Mouse (Mus musculus): ENCODE measurements around the gene Dyrk3. TPM values are rescaled to one million over a fixed set of nuclear protein-coding genes. Genes with fewer than 3 reads are reported as not detected.

Gene Dyrk3
- polyA plus RNA-seq, 1 experiment from 2014 or later, result 3.1 TPM

DNA sequence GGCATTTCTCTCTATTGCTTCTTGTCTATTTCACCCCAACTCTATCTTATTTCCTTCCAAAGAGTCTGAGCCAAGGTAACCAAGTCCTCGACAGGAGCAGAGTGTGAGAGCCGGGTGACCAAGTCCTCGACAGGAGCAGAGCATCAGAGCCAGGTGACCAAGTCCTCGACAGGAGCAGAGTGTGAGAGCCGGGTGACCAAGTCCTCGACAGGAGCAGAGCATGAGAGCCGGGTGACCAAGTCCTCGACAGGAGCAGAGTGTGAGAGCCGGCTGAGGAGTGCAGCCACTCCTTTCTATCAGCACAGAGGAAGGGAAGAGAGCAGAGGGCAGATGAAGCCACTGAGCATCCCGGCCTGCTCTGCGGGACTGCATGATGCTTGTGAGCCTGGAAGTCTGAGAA is 49.6 kb downstream of the Dyrk3 start:
- Histone ChIP-seq H3K36me3 (no peaks in the 10 kb centered on the region), H3K9ac (no peak overlapping the region), H3K4me2 (no peak overlapping the region), H3K27ac (no peak overlapping the region), H3K27me3 (no peaks in the 10 kb centered on the region), H3K9me3 (no peaks in the 10 kb centered on the region), H3K4me1 (peaks cover 77% of the 10 kb centered on the region), H3K4me3 (no peak overlapping the region)
- 57% methylated on average over 11 of the region's 11 CpGs for WGBS
- no peak for ATAC-seq (ENCODE audit: insufficient number of reproducible peaks, low FRiP score, low TSS enrichment, low read depth)

DNA sequence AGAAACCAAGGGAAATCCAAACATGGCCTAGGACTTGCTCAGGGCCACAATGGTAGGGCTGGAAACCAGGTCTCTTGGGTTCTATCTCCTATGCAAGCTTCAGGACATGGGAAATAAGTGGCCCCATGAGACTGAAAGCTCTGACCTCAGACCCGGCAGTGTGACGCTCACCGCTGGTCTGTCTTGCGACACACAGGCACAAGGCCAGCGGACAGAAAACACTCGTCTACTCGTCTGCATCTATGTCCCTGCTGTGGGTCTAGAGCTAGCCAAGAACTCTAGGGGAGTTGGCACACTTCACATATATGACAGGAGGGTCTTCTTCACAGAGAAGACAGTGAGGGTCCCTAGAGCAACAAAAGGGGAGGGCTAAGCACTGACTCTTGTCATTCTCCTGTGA is 51.2 kb downstream of the Dyrk3 start:
- no peak for ATAC-seq (ENCODE audit: insufficient number of reproducible peaks, low FRiP score, low TSS enrichment, low read depth)
- H3K4me3 ChIP-seq, result no peak overlapping the region
- 54% methylated on average over 7 of the region's 7 CpGs for whole genome bisulfite sequencing
- H3K9ac ChIP-seq, result no peak overlapping the region
- no peaks in the 10 kb centered on the region for H3K27me3 ChIP-seq
- no peaks in the 10 kb centered on the region for H3K36me3 ChIP-seq
- no peak overlapping the region for H3K4me2 ChIP-seq
- H3K27ac ChIP-seq, result no peak overlapping the region
- H3K4me1 ChIP-seq, result peaks cover 72% of the 10 kb centered on the region
- H3K9me3 ChIP-seq, result no peaks in the 10 kb centered on the region

DNA sequence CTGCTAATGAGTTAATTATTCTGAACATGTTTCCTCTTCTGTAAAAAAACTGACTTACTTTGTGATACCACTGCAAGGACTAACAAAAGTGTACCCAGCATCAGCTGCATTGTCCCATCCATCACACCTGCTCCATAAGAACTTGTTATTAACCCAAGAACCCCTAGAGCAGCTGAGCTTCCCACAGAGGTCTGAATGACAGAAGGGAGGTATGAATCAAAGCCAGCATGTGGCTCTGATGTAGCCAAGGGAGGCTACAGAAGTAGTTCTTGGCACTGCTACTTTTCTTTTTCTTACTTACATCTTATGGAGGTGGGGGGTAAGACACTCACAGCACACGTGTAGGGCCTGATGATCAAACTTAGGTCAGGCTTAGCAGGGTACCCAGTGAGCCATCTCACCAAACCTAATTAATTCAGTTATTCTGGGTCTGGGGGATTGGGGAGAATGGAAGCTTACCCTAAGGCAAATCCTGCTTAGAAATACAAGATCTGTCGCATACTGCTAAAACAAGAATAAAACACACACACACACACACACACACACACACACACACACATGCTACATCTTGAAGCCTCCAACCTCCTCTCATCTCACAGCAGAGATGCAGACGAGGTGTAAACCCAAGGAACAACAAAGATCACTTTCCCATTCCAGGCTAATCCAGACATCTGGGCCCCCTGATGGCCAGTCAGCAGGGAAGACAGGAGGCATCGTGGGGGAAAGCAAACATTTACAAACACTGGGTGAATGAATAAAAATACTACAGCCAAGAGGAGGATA is 52.0 kb downstream of the Dyrk3 start:
- no peak overlapping the region for H3K4me3 ChIP-seq
- no peak for ATAC-seq (ENCODE audit: insufficient number of reproducible peaks, low FRiP score, low TSS enrichment, low read depth)
- 34% methylated on average over 4 of the region's 4 CpGs for WGBS
- H3K9ac ChIP-seq, result no peak overlapping the region
- no peak overlapping the region for H3K27ac ChIP-seq
- H3K9me3 ChIP-seq, result no peaks in the 10 kb centered on the region
- H3K36me3 ChIP-seq, result no peaks in the 10 kb centered on the region
- no peaks in the 10 kb centered on the region for H3K27me3 ChIP-seq
- H3K4me1 ChIP-seq, result peaks cover 72% of the 10 kb centered on the region
- H3K4me2 ChIP-seq, result no peak overlapping the region

DNA sequence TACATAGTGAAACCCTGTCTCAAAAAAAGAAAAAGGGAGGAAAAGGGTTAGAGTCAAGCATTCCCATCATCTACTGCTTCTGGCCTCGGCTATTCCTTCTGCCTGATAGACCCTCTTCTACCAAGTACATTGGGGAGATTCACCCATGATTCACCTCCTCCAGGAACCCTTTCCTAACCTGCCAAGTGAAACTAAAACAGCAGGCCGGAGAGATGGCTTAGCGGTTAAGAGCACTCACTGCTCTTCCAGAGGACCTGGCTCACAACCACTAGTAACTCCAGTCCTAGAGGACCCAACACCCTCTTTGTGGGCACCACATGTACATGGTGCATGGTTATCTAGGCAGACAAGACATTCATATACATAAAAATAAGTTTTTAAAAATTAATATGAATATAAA is 52.9 kb downstream of the Dyrk3 start:
- no peak overlapping the region for H3K27ac ChIP-seq
- 79% methylated on average over 3 of the region's 3 CpGs for WGBS
- H3K4me1 ChIP-seq, result peaks cover 71% of the 10 kb centered on the region
- H3K36me3 ChIP-seq, result no peaks in the 10 kb centered on the region
- no peak overlapping the region for H3K4me2 ChIP-seq
- H3K9me3 ChIP-seq, result no peaks in the 10 kb centered on the region
- H3K27me3 ChIP-seq, result no peaks in the 10 kb centered on the region
- no peak for ATAC-seq (ENCODE audit: insufficient number of reproducible peaks, low FRiP score, low TSS enrichment, low read depth)
- H3K9ac ChIP-seq, result no peak overlapping the region
- no peak overlapping the region for H3K4me3 ChIP-seq

DNA sequence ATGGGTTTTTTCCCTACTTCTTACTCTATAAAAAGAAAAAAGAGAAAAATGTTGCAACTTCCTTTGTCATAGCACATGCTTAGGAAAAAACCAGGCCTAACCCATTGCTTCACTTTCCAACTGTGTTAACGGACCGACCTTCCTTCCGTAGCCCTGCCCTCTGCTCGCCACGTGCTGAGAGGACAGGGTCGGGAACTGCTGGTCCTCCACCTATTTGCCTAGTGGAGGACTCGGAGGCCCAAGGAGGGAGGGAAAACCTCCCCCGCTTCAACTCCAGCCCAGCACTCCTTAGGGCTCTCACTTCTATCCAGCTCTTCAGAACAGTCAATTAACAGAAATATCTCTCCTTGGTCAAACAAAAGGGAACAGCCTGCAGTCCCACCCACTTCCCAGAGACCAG is 53.9 kb downstream of the Dyrk3 start:
- Histone ChIP-seq H3K27me3 (no peaks in the 10 kb centered on the region), H3K36me3 (no peaks in the 10 kb centered on the region), H3K4me2 (no peak overlapping the region), H3K27ac (0 out of 2 replicates have a peak overlapping the region, but pooled peaks have one; percentile 27), H3K4me1 (peaks cover 70% of the 10 kb centered on the region), H3K9me3 (no peaks in the 10 kb centered on the region), H3K4me3 (no peak overlapping the region), H3K9ac (no peak overlapping the region)
- ATAC-seq (ENCODE audit: insufficient number of reproducible peaks, low FRiP score, low TSS enrichment, low read depth), result no peak
- WGBS, result 50% methylated on average over 8 of the region's 8 CpGs

DNA sequence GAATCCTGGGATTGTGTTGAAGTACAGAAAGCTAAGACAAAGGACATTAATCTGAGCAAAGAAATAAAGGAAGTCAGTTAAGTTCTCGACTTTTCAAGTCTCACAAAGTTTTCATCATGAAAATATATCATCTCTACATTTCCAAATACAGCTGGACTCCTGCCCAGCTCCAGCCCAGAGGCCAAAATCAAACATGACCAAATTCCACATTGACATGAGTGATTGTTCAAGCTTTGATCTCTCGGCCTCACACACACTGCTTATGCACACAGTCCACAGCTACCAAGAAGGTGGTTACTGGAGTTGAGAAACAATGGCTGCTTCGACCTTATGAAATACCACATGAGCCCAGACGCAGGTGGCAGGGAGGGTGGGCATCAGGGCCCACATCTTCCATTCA is 54.5 kb downstream of the Dyrk3 start:
- Histone ChIP-seq H3K4me1 (peaks cover 70% of the 10 kb centered on the region), H3K9me3 (no peaks in the 10 kb centered on the region), H3K27me3 (no peaks in the 10 kb centered on the region), H3K4me3 (no peak overlapping the region), H3K4me2 (no peak overlapping the region), H3K9ac (no peak overlapping the region), H3K27ac (no peak overlapping the region; the same call in 1 of the 2 replicates), H3K36me3 (no peaks in the 10 kb centered on the region)
- 55% methylated on average over 4 of the region's 4 CpGs for WGBS
- ATAC-seq (ENCODE audit: insufficient number of reproducible peaks, low FRiP score, low TSS enrichment, low read depth), result no peak

DNA sequence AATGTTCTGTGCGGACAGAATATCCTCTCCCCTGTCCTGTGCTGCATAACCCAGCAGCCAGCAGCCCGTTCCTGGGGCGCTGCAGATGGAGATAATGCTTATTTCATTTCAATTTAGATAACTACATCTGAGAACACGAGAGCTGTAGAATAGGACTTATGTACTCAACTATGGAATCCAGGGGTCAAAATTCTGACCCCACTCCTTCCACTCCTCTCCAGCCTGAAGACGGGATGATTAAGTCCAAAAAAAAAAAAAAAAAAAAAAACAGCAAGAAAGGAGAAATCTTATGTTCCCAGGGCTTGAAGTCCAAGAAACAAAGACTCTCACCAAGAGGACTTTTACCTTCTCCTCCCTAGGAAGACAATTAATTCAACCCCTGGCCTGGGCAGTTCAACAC is 55.0 kb downstream of the Dyrk3 start:
- H3K4me1 ChIP-seq, result peaks cover 69% of the 10 kb centered on the region
- H3K9ac ChIP-seq, result no peak overlapping the region
- no peaks in the 10 kb centered on the region for H3K36me3 ChIP-seq
- H3K9me3 ChIP-seq, result no peaks in the 10 kb centered on the region
- H3K4me3 ChIP-seq, result no peak overlapping the region
- no peak overlapping the region for H3K4me2 ChIP-seq
- ATAC-seq (ENCODE audit: insufficient number of reproducible peaks, low FRiP score, low TSS enrichment, low read depth), result no peak
- WGBS, result 80% methylated on average over 5 of the region's 5 CpGs
- H3K27me3 ChIP-seq, result no peaks in the 10 kb centered on the region
- H3K27ac ChIP-seq, result no peak overlapping the region

DNA sequence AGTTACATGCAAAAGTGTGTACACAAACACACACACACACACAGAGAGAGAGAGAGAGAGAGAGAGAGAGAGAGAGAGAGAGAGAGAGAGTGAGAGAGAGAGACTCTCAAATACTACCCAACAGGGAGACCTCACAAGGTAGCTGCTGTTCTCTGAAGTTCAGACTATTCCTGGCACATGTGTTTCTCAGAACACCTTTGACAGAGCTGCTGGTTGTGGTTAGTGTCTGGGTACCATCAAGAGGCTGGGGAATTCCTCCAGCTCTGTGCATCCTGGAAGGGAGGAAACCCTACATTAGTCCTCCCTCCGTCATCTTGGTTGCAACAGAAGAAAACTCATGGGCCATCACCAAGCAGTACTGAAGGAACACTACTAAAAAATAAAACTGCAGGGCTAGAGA is 57.5 kb downstream of the Dyrk3 start:
- H3K9me3 ChIP-seq, result no peaks in the 10 kb centered on the region

DNA sequence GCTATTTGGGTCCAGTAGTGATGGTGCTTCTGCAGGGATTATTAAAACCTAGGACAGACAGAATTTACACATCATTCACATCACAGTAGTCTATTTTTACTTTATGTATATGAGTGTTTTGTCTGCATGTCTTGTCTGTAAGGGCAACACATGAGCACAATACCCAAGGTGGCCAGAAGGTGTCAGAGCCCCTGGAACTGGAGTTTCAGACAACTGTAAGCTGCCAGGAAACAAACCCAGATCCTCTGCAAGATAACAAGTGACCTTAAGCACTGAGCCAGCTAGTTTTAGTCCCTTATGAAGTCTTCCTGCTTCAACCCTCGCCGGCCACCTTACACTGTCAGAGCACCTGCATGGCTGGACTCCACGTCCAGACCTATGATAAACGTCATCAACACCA is 58.4 kb downstream of the Dyrk3 start:
- H3K4me2 ChIP-seq, result no peak overlapping the region
- H3K4me1 ChIP-seq, result peaks cover 63% of the 10 kb centered on the region
- whole genome bisulfite sequencing, result 66% methylated on average over 4 of the region's 4 CpGs
- H3K4me3 ChIP-seq, result no peak overlapping the region
- no peak overlapping the region for H3K9ac ChIP-seq
- no peak for ATAC-seq (ENCODE audit: insufficient number of reproducible peaks, low FRiP score, low TSS enrichment, low read depth)
- no peaks in the 10 kb centered on the region for H3K9me3 ChIP-seq
- H3K27ac ChIP-seq, result no peak overlapping the region
- H3K27me3 ChIP-seq, result no peaks in the 10 kb centered on the region
- no peaks in the 10 kb centered on the region for H3K36me3 ChIP-seq

More for the DNA sequence above, 57.5 kb downstream of the Dyrk3 start:
- H3K9ac ChIP-seq, result no peak overlapping the region
- H3K4me1 ChIP-seq, result peaks cover 60% of the 10 kb centered on the region
- ATAC-seq (ENCODE audit: insufficient number of reproducible peaks, low FRiP score, low TSS enrichment, low read depth), result no peak
- 68% methylated on average over 1 of the region's 1 CpGs for WGBS
- H3K4me3 ChIP-seq, result no peak overlapping the region
- H3K4me2 ChIP-seq, result no peak overlapping the region
- H3K36me3 ChIP-seq, result no peaks in the 10 kb centered on the region
- H3K27me3 ChIP-seq, result no peaks in the 10 kb centered on the region
- no peak overlapping the region for H3K27ac ChIP-seq

DNA sequence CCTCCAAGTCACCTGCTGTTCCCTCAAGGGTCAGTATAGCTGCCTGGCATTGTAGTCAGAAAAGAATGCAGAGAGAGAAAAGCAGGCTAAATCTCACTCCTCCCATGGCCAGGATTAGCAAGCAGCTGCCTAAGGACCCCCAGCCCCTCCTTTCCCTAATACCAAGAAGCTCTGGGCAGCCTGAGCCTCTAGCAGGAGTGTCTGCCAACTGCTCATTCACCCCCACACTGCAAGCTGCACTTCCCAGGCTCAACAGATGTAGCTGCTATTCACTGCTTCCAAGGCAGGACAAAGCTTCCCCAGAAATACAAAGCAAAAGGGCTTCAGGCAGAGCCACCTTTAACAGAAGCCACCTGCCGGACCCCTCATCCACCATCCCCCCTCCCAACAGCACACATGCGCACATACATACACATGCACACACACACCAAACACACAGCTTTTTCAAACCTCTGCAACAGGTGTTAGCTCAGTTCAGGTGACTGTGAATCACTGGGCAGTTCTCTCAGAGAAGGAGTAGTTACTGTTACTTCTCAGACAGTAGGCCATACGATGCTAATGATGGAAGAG is 59.3 kb downstream of the Dyrk3 start:
- Histone ChIP-seq H3K9ac (no peak overlapping the region), H3K4me2 (no peak overlapping the region), H3K9me3 (no peaks in the 10 kb centered on the region), H3K4me1 (peaks cover 64% of the 10 kb centered on the region), H3K27me3 (no peaks in the 10 kb centered on the region), H3K4me3 (no peak overlapping the region), H3K27ac (peak overlapping the region; percentile 74), H3K36me3 (no peaks in the 10 kb centered on the region)
- ATAC-seq (ENCODE audit: insufficient number of reproducible peaks, low FRiP score, low TSS enrichment, low read depth), result no peak
- 51% methylated on average over 3 of the region's 3 CpGs for WGBS

Measured in limb, embryonic 15.5 days (tissue).